Mouse (Mus musculus): ENCODE data around the gene Pptc7. TPM values are rescaled to one million over a fixed set of nuclear protein-coding genes. Genes with fewer than 3 reads are reported as not detected.

Gene Pptc7
- polyA plus RNA-seq, 1 experiment from 2014 or later: 10.9 TPM

DNA sequence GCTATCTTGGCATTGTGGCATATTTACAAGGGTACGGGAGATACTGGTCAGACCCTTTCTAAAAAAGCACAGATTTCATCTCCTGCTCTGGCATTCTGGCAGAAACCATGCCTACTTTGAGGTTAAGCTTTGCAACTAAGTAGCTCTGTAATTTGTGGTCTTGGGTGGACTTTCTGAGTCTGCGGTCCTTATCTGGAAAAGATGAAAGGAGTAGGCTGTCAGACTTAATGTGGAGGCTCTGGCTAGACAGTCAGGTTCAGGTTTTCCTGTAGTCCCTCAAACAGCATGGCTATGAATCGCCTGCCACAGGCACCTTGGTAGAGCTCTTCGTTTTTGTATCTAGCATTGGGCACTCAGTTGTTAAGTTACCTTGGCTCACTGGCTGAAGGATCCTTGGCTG is 2.9 kb downstream of the Pptc7 start:
- Histone ChIP-seq H3K4me3 (ENCODE audit: low read length) (no peak overlapping the region), H3K27me3 (ENCODE audit: control insufficient read depth, insufficient read depth, low read length) (no peaks in the 10 kb centered on the region), H3K36me3 (ENCODE audit: control insufficient read depth, insufficient read depth, low read length) (peaks cover 6% of the 10 kb centered on the region; the same call in 1 of the 2 replicates), H3K9me3 (ENCODE audit: control insufficient read depth, low read length) (no peaks in the 10 kb centered on the region), H3K9ac (ENCODE audit: low read depth, low read length) (no peak overlapping the region), H3K4me1 (ENCODE audit: control insufficient read depth, insufficient read depth, low read length) (peaks cover 12% of the 10 kb centered on the region; the same call in 1 of the 2 replicates), H3K27ac (ENCODE audit: low read depth, low read length) (no peak overlapping the region), H3K4me2 (replicated peaks; ENCODE audit: low read depth, low read length) (no peak overlapping the region)
- 84% methylated on average over 4 of the region's 4 CpGs for WGBS
- no peak for ATAC-seq (ENCODE audit: low FRiP score, low TSS enrichment)

DNA sequence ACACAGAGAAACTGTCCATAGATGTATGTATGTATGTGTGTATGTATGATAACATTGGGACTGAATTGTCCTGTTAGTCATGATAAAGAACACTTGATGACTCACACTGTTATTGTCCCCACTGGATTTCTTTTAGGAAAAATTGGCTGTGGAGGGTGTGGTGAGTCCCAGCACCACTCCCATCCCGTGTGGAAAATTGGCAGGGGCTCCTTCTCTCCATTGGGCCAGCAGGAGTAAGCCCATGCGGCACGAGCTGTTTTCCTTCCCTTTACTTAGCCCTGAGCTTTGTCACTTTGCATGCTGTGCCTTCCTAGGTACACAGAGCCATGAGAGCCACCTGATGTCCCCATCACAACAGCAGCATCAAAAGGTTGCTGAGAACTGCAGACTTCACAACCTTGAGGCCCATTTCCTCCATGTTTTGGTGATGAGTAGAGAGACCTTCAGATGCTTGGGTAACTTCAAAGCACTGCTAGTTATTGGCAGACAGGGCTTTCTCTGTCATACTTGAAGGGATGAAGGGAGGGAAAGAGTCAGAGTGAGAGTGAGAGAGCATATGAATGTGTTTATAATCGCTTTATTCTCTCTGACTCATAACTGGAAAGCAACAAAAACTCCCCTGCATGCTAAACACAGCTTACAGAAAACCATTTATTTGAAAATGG is 4.1 kb downstream of the Pptc7 start:
- no peak overlapping the region for H3K9ac ChIP-seq (ENCODE audit: low read depth, low read length)
- no peak overlapping the region for H3K4me3 ChIP-seq (ENCODE audit: low read length)

DNA sequence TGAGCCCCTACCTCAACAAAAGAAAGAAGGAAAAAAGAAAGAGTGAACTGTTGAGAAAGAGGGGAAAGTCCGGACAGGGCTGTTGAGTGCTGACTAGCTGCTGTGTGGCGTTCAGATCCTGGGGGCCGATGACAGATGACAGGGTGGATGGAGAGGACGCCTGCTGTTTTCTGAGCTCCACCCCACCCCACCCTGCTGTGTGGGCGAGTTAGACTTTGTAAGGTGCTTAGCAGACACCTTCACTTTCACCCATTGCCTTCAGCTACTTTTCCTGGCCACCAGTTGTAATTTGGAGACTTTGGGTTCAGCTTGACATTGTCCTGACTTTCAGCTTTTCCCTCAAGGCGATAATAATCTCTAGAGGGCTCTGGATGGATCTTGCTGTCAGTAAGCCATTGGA is 7.0 kb downstream of the Pptc7 start:
- no peak for ATAC-seq (ENCODE audit: low FRiP score, low TSS enrichment)
- Histone ChIP-seq H3K36me3 (ENCODE audit: control insufficient read depth, insufficient read depth, low read length) (peaks cover 9% of the 10 kb centered on the region; the same call in 1 of the 2 replicates), H3K9me3 (ENCODE audit: control insufficient read depth, low read length) (no peaks in the 10 kb centered on the region), H3K4me3 (ENCODE audit: low read length) (no peak overlapping the region), H3K4me1 (ENCODE audit: control insufficient read depth, insufficient read depth, low read length) (0 out of 2 replicates have a peak, but pooled peaks cover 1% of the 10 kb centered on the region), H3K9ac (ENCODE audit: low read depth, low read length) (no peak overlapping the region), H3K27me3 (ENCODE audit: control insufficient read depth, insufficient read depth, low read length) (no peaks in the 10 kb centered on the region), H3K27ac (ENCODE audit: low read depth, low read length) (no peak overlapping the region), H3K4me2 (replicated peaks; ENCODE audit: low read depth, low read length) (no peak overlapping the region)
- WGBS: 70% methylated on average over 6 of the region's 6 CpGs

More for the DNA sequence above, 4.1 kb downstream of the Pptc7 start:
- no peaks in the 10 kb centered on the region for H3K27me3 ChIP-seq (ENCODE audit: control insufficient read depth, insufficient read depth, low read length)
- 89% methylated on average over 4 of the region's 4 CpGs for WGBS
- peaks cover 12% of the 10 kb centered on the region; the same call in 1 of the 2 replicates for H3K4me1 ChIP-seq (ENCODE audit: control insufficient read depth, insufficient read depth, low read length)
- no peaks in the 10 kb centered on the region for H3K9me3 ChIP-seq (ENCODE audit: control insufficient read depth, low read length)
- H3K4me2 ChIP-seq (replicated peaks; ENCODE audit: low read depth, low read length): no peak overlapping the region
- H3K27ac ChIP-seq (ENCODE audit: low read depth, low read length): no peak overlapping the region
- peaks cover 6% of the 10 kb centered on the region; the same call in 1 of the 2 replicates for H3K36me3 ChIP-seq (ENCODE audit: control insufficient read depth, insufficient read depth, low read length)
- ATAC-seq (ENCODE audit: low FRiP score, low TSS enrichment): no peak

DNA sequence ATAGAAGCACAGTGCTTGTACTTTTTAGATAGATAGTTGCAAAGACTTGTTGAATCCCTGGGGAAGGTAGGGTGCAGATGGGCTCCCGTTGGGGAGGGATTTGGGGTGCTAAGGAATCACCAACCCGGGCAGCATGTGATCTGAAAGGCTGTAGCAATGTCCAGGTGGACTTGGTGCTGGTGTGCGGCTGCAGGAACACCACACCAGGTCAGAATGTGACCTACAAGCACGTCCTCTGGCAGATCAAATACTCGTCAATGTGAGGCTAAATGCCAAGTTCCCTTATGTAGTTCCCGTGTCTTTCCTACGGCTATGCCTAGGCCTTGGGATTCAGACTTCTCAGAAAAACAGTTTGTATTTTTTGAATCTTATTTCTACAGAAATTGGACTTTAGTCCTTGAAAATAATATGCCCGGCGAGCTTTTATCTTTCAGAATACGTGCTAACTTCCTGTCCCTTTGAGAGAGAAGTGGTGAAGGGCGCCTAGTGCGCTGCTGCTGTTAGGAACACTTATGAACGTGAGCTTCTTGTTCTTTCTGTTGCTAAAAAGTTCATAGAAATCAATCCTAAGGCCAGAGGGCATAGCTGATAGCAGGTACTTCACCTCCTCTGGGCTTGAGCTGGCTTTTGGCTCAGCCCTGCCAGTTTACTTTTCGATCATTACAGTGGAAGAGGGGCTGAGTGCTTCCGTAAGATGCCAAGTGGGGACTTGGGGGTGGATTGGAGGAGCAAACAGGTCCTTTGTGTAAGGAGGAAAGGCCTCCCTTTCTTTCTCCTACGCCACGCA is 7.6 kb downstream of the Pptc7 start:
- Histone ChIP-seq H3K9me3 (ENCODE audit: control insufficient read depth, low read length) (no peaks in the 10 kb centered on the region), H3K36me3 (ENCODE audit: control insufficient read depth, insufficient read depth, low read length) (peaks cover 9% of the 10 kb centered on the region; the same call in 1 of the 2 replicates), H3K9ac (ENCODE audit: low read depth, low read length) (no peak overlapping the region), H3K27ac (ENCODE audit: low read depth, low read length) (no peak overlapping the region), H3K4me1 (ENCODE audit: control insufficient read depth, insufficient read depth, low read length) (no peaks in the 10 kb centered on the region), H3K27me3 (ENCODE audit: control insufficient read depth, insufficient read depth, low read length) (no peaks in the 10 kb centered on the region), H3K4me2 (replicated peaks; ENCODE audit: low read depth, low read length) (no peak overlapping the region), H3K4me3 (ENCODE audit: low read length) (no peak overlapping the region)
- 74% methylated on average over 17 of the region's 17 CpGs for WGBS
- no peak for ATAC-seq (ENCODE audit: low FRiP score, low TSS enrichment)

GRCm38 (mm10) chr5:122293131-122293530 is 9.0 kb downstream of the Pptc7 start:
- no peak overlapping the region for H3K9ac ChIP-seq (ENCODE audit: low read depth, low read length)
- H3K27ac ChIP-seq (ENCODE audit: low read depth, low read length): no peak overlapping the region
- no peak overlapping the region for H3K4me2 ChIP-seq (replicated peaks; ENCODE audit: low read depth, low read length)
- no peaks in the 10 kb centered on the region for H3K9me3 ChIP-seq (ENCODE audit: control insufficient read depth, low read length)
- H3K36me3 ChIP-seq (ENCODE audit: control insufficient read depth, insufficient read depth, low read length): peaks cover 3% of the 10 kb centered on the region; the same call in 1 of the 2 replicates
- H3K4me3 ChIP-seq (ENCODE audit: low read length): no peak overlapping the region
- H3K27me3 ChIP-seq (ENCODE audit: control insufficient read depth, insufficient read depth, low read length): no peaks in the 10 kb centered on the region
- no peaks in the 10 kb centered on the region for H3K4me1 ChIP-seq (ENCODE audit: control insufficient read depth, insufficient read depth, low read length)
- ATAC-seq (ENCODE audit: low FRiP score, low TSS enrichment): no peak
- WGBS: 57% methylated on average over 6 of the region's 6 CpGs

DNA sequence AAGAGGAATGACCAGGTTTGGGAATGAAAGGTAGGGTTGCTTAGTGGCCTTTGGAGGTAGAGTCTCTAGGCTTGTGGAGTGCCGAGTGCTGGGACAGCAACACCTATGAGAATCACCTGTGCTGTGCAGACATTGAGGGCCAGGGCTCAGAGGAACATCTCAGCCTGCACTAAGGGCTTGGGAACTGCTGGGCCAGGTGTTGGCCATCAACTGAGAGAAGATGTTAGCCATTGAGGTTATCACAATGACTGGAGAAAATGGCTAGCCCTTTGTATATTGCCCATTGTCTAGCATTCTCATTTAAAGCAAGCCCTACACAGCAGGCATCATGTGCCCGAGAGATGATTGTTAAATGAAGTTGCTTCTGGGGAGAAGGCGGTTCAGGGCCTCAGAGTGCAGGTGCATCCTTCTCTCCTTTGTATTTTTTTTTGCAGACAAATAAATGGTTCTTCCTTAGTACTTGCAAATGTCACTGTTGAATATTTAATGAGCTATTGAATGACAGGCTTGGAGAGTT is 10.1 kb downstream of the Pptc7 start:
- H3K4me2 ChIP-seq (replicated peaks; ENCODE audit: low read depth, low read length): no peak overlapping the region
- no peak overlapping the region for H3K9ac ChIP-seq (ENCODE audit: low read depth, low read length)
- 86% methylated on average over 3 of the region's 3 CpGs for WGBS
- no peaks in the 10 kb centered on the region for H3K9me3 ChIP-seq (ENCODE audit: control insufficient read depth, low read length)
- no peak overlapping the region for H3K27ac ChIP-seq (ENCODE audit: low read depth, low read length)
- no peaks in the 10 kb centered on the region for H3K4me1 ChIP-seq (ENCODE audit: control insufficient read depth, insufficient read depth, low read length)
- H3K4me3 ChIP-seq (ENCODE audit: low read length): no peak overlapping the region
- no peak for ATAC-seq (ENCODE audit: low FRiP score, low TSS enrichment)
- H3K27me3 ChIP-seq (ENCODE audit: control insufficient read depth, insufficient read depth, low read length): no peaks in the 10 kb centered on the region
- peaks cover 3% of the 10 kb centered on the region; the same call in 1 of the 2 replicates for H3K36me3 ChIP-seq (ENCODE audit: control insufficient read depth, insufficient read depth, low read length)

DNA sequence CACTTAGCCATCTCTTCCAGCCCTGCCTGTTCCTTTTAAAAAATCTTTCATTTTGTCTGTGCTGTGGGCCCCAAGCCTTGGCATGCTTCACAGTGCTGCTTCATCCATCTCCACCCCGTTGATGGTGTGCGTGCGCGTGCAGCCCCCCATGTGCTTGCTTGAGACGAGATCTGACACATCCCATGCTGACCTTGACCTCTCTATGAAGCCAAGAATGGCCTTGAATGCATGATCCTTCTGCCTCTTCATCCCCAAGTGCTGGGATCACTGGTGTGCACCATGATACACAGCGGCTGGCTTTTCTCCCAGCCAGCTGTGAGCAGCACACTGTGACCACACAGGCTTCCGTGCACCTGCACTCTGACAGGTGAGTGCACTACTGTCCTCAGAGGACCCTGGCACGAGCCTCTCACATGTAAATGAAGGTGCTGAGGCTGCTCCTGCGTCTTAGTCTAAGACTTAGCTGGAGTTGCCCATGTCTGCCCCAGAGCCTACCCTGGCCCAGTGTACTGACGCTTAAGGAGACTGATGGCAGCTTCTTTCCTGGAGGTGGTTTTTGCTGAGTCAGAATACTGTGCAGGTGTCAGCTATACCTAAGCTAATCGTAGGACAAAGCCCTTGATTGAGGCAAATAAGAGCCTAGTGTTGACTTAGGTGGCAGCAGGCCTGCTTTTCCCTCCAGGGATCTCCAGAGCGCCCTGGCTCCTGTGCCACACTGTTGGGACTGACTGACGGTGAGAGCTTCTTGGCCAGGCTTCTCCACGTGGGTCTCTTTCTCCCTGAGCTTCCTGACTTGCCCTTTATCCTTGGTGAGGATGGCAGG is 11.2 kb downstream of the Pptc7 start:
- 82% methylated on average over 14 of the region's 14 CpGs for WGBS
- Histone ChIP-seq H3K27ac (ENCODE audit: low read depth, low read length) (no peak overlapping the region), H3K4me1 (ENCODE audit: control insufficient read depth, insufficient read depth, low read length) (no peaks in the 10 kb centered on the region), H3K4me3 (ENCODE audit: low read length) (no peak overlapping the region), H3K36me3 (ENCODE audit: control insufficient read depth, insufficient read depth, low read length) (0 out of 2 replicates have a peak, but pooled peaks cover 3% of the 10 kb centered on the region), H3K27me3 (ENCODE audit: control insufficient read depth, insufficient read depth, low read length) (no peaks in the 10 kb centered on the region), H3K9me3 (ENCODE audit: control insufficient read depth, low read length) (no peaks in the 10 kb centered on the region), H3K9ac (ENCODE audit: low read depth, low read length) (no peak overlapping the region), H3K4me2 (replicated peaks; ENCODE audit: low read depth, low read length) (no peak overlapping the region)
- no peak for ATAC-seq (ENCODE audit: low FRiP score, low TSS enrichment)

DNA sequence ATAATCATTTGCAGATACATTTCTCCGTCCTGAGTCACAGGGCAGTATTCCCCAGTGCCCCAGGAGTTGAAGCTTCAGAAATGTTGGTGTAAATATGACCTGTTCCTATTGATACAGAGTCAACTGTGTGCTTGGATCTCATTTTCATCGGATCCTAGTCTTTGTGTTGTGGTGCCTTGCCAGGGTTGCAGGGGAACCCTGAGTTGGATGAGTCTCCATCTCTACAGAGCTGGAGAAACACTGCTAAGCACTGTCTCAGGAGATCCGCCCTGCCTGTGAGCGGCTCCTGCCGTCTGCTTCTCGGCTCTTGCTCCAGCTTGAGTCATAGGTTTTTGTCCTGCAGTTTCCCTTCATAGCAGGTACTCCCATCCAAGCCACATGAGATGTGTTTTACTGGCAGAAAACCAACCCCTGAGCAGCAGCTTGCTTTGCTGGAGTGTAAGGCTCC is 15.9 kb downstream of the Pptc7 start:
- H3K27ac ChIP-seq (ENCODE audit: low read depth, low read length): no peak overlapping the region

More for the DNA sequence above, 15.9 kb downstream of the Pptc7 start:
- Histone ChIP-seq H3K4me3 (ENCODE audit: low read length) (no peak overlapping the region), H3K4me1 (ENCODE audit: control insufficient read depth, insufficient read depth, low read length) (peaks cover 5% of the 10 kb centered on the region; the same call in 1 of the 2 replicates), H3K9me3 (ENCODE audit: control insufficient read depth, low read length) (no peaks in the 10 kb centered on the region), H3K36me3 (ENCODE audit: control insufficient read depth, insufficient read depth, low read length) (0 out of 2 replicates have a peak, but pooled peaks cover 2% of the 10 kb centered on the region), H3K27me3 (ENCODE audit: control insufficient read depth, insufficient read depth, low read length) (no peaks in the 10 kb centered on the region), H3K4me2 (replicated peaks; ENCODE audit: low read depth, low read length) (no peak overlapping the region), H3K9ac (ENCODE audit: low read depth, low read length) (no peak overlapping the region)
- ATAC-seq (ENCODE audit: low FRiP score, low TSS enrichment): no peak
- 90% methylated on average over 6 of the region's 6 CpGs for WGBS

Measured in kidney, embryonic 14.5 days (tissue).